Mouse (Mus musculus): ENCODE measurements around the gene Ier3. TPM values are rescaled to one million over a fixed set of nuclear protein-coding genes. Genes with fewer than 3 reads are reported as not detected.

Gene Ier3
- polyA plus RNA-seq, 1 experiment from 2014 or later, result 5.1 TPM

GRCm38 (mm10) chr17:35842006-35842405, 20.5 kb downstream of the Ier3 start:
- DNase-seq (ENCODE audit: low spot score) (no peak), ATAC-seq (replicated peaks; ENCODE audit: low FRiP score, low TSS enrichment, low read depth) (no peak)
- 16% methylated on average over 11 of the region's 11 CpGs for WGBS
- peak overlapping the region; percentile 70 for H3K4me2 ChIP-seq (ENCODE audit: low read length)
- H3K9me3 ChIP-seq (ENCODE audit: control insufficient read depth, low read length), result no peaks in the 10 kb centered on the region
- H3K4me1 ChIP-seq (replicated peaks; ENCODE audit: control insufficient read depth, insufficient read depth, low read length), result peaks cover 9% of the 10 kb centered on the region
- H3K4me3 ChIP-seq (ENCODE audit: low read depth, low read length), result peak overlapping the region; percentile 40
- peak overlapping the region; percentile 75 for H3K9ac ChIP-seq (ENCODE audit: low read length)
- peak overlapping the region; percentile 66 for H3K27ac ChIP-seq (ENCODE audit: low read depth)
- peaks cover 30% of the 10 kb centered on the region for H3K36me3 ChIP-seq (ENCODE audit: control insufficient read depth, insufficient read depth, low read length)
- H3K27me3 ChIP-seq (replicated peaks; ENCODE audit: control insufficient read depth, insufficient read depth, low read length), result no peaks in the 10 kb centered on the region

DNA sequence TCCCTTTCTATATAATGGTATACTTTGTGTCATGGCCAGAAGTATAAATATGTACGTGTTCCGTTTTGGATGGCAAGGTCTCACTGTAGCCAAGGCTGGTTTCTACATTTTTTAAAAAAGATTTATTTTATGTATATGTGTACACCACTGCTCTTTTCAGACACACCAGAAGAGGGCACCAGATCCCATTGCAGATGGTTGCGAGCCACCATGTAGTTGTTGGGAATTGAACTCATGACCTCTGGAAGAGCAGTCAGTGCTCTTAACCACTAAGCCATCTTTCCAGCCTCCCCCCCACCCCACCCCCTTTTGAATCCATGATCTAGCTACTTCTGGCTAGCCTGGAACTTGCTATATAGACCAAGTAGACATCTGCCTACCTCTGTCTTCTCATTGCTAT, 22.0 kb downstream of the Ier3 start:
- no peak overlapping the region for H3K4me2 ChIP-seq (ENCODE audit: low read length)
- no peak overlapping the region for H3K9ac ChIP-seq (ENCODE audit: low read length)
- no peak for DNase-seq (ENCODE audit: low spot score)
- no peaks in the 10 kb centered on the region for H3K27me3 ChIP-seq (replicated peaks; ENCODE audit: control insufficient read depth, insufficient read depth, low read length)
- ATAC-seq (replicated peaks; ENCODE audit: low FRiP score, low TSS enrichment, low read depth), result no peak
- H3K36me3 ChIP-seq (ENCODE audit: control insufficient read depth, insufficient read depth, low read length), result peaks cover 45% of the 10 kb centered on the region
- no peak overlapping the region for H3K27ac ChIP-seq (ENCODE audit: low read depth)
- no peaks in the 10 kb centered on the region for H3K9me3 ChIP-seq (ENCODE audit: control insufficient read depth, low read length)
- peaks cover 9% of the 10 kb centered on the region for H3K4me1 ChIP-seq (replicated peaks; ENCODE audit: control insufficient read depth, insufficient read depth, low read length)
- no peak overlapping the region for H3K4me3 ChIP-seq (ENCODE audit: low read depth, low read length)
- WGBS, result 92% methylated on average over 3 of the region's 3 CpGs

- 65% methylated on average over 1 of the region's 1 CpGs for WGBS
- Histone ChIP-seq H3K9me3 (ENCODE audit: control insufficient read depth, low read length) (no peaks in the 10 kb centered on the region), H3K27me3 (replicated peaks; ENCODE audit: control insufficient read depth, insufficient read depth, low read length) (no peaks in the 10 kb centered on the region), H3K27ac (ENCODE audit: low read depth) (no peak overlapping the region), H3K36me3 (ENCODE audit: control insufficient read depth, insufficient read depth, low read length) (peaks cover 89% of the 10 kb centered on the region), H3K9ac (ENCODE audit: low read length) (no peak overlapping the region), H3K4me2 (ENCODE audit: low read length) (no peak overlapping the region), H3K4me3 (ENCODE audit: low read depth, low read length) (no peak overlapping the region), H3K4me1 (replicated peaks; ENCODE audit: control insufficient read depth, insufficient read depth, low read length) (no peaks in the 10 kb centered on the region)
- ATAC-seq (replicated peaks; ENCODE audit: low FRiP score, low TSS enrichment, low read depth) (no peak), DNase-seq (ENCODE audit: low spot score) (no peak)
Observed at GRCm38 (mm10) chr17:35848112-35848511, 26.6 kb downstream of the Ier3 start.

GRCm38 (mm10) chr17:35850974-35851373, 29.5 kb downstream of the Ier3 start:
- Histone ChIP-seq H3K9ac (ENCODE audit: low read length) (no peak overlapping the region), H3K4me2 (ENCODE audit: low read length) (no peak overlapping the region), H3K4me1 (replicated peaks; ENCODE audit: control insufficient read depth, insufficient read depth, low read length) (no peaks in the 10 kb centered on the region), H3K27ac (ENCODE audit: low read depth) (no peak overlapping the region), H3K27me3 (replicated peaks; ENCODE audit: control insufficient read depth, insufficient read depth, low read length) (no peaks in the 10 kb centered on the region), H3K36me3 (ENCODE audit: control insufficient read depth, insufficient read depth, low read length) (peaks cover 91% of the 10 kb centered on the region), H3K4me3 (ENCODE audit: low read depth, low read length) (no peak overlapping the region), H3K9me3 (ENCODE audit: control insufficient read depth, low read length) (no peaks in the 10 kb centered on the region)
- WGBS, result 91% methylated on average over 3 of the region's 3 CpGs
- no peak for DNase-seq (ENCODE audit: low spot score)
- ATAC-seq (replicated peaks; ENCODE audit: low FRiP score, low TSS enrichment, low read depth), result no peak

DNA sequence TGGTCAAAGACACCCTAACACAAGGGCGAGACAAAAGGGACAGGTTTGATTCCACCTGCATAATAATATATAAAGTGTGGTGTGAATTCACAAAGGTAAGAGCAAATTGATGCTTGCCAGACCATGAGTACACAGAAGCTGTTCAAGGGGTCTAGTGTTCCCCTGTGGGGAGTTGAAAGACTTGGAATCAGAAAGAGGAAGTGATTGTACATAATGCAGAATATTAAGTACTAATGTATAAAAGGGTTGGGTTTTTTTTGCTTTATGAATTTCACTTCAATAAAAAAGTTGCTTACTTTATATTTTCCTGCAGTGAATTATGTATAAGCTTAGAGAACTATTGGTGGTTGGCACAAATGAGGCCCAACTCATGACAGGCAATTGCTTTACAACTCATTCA, 37.9 kb downstream of the Ier3 start:
- H3K4me3 ChIP-seq (ENCODE audit: low read depth, low read length), result no peak overlapping the region
- H3K4me2 ChIP-seq (ENCODE audit: low read length), result no peak overlapping the region
- DNase-seq (ENCODE audit: low spot score) (no peak), ATAC-seq (replicated peaks; ENCODE audit: low FRiP score, low TSS enrichment, low read depth) (no peak)
- 89% methylated on average over 1 of the region's 1 CpGs for WGBS
- no peaks in the 10 kb centered on the region for H3K27me3 ChIP-seq (replicated peaks; ENCODE audit: control insufficient read depth, insufficient read depth, low read length)
- no peak overlapping the region for H3K9ac ChIP-seq (ENCODE audit: low read length)
- no peak overlapping the region for H3K27ac ChIP-seq (ENCODE audit: low read depth)
- H3K36me3 ChIP-seq (ENCODE audit: control insufficient read depth, insufficient read depth, low read length), result peaks cover 30% of the 10 kb centered on the region
- peaks cover 6% of the 10 kb centered on the region for H3K4me1 ChIP-seq (replicated peaks; ENCODE audit: control insufficient read depth, insufficient read depth, low read length)
- no peaks in the 10 kb centered on the region for H3K9me3 ChIP-seq (ENCODE audit: control insufficient read depth, low read length)

DNA sequence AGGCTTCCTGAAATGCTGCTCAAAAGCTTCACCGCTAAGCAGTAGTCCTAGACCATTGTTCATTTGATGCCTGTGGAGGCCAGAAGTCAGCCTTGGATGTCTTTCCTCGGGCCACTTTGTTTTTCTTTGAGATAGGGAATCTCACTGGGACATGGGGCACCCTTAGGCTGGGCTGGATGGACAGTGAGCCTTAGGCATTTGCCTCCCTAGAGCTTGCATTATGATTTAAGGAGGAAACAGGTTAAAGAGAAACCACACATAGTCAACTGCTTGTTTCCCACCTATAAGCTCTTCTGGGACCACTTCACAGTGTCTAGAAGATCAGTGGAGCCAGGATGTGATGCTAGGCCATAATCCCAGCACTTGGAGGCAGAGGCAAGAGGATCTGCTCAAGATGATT, 38.4 kb downstream of the Ier3 start:
- DNase-seq (ENCODE audit: low spot score), result no peak
- Histone ChIP-seq H3K27ac (ENCODE audit: low read depth) (no peak overlapping the region), H3K9me3 (ENCODE audit: control insufficient read depth, low read length) (no peaks in the 10 kb centered on the region), H3K4me1 (replicated peaks; ENCODE audit: control insufficient read depth, insufficient read depth, low read length) (peaks cover 11% of the 10 kb centered on the region), H3K4me3 (ENCODE audit: low read depth, low read length) (no peak overlapping the region), H3K4me2 (ENCODE audit: low read length) (no peak overlapping the region), H3K9ac (ENCODE audit: low read length) (no peak overlapping the region), H3K36me3 (ENCODE audit: control insufficient read depth, insufficient read depth, low read length) (peaks cover 25% of the 10 kb centered on the region), H3K27me3 (replicated peaks; ENCODE audit: control insufficient read depth, insufficient read depth, low read length) (no peaks in the 10 kb centered on the region)
- WGBS, result 71% methylated on average over 2 of the region's 2 CpGs
- no peak for ATAC-seq (replicated peaks; ENCODE audit: low FRiP score, low TSS enrichment, low read depth)

- ATAC-seq (replicated peaks; ENCODE audit: low FRiP score, low TSS enrichment, low read depth) (no peak), DNase-seq (ENCODE audit: low spot score) (no peak)
- Histone ChIP-seq H3K9ac (ENCODE audit: low read length) (peak overlapping the region; percentile 67), H3K9me3 (ENCODE audit: control insufficient read depth, low read length) (no peaks in the 10 kb centered on the region), H3K4me3 (ENCODE audit: low read depth, low read length) (peak overlapping the region; percentile 83), H3K4me2 (ENCODE audit: low read length) (peak overlapping the region; percentile 59), H3K27ac (ENCODE audit: low read depth) (peak overlapping the region; percentile 89; the same call in 1 of the 2 replicates), H3K4me1 (replicated peaks; ENCODE audit: control insufficient read depth, insufficient read depth, low read length) (peaks cover 15% of the 10 kb centered on the region), H3K36me3 (ENCODE audit: control insufficient read depth, insufficient read depth, low read length) (peaks cover 21% of the 10 kb centered on the region), H3K27me3 (replicated peaks; ENCODE audit: control insufficient read depth, insufficient read depth, low read length) (no peaks in the 10 kb centered on the region)
- 6% methylated on average over 12 of the region's 12 CpGs for WGBS
Observed at GRCm38 (mm10) chr17:35860831-35861197, 39.3 kb downstream of the Ier3 start.

DNA sequence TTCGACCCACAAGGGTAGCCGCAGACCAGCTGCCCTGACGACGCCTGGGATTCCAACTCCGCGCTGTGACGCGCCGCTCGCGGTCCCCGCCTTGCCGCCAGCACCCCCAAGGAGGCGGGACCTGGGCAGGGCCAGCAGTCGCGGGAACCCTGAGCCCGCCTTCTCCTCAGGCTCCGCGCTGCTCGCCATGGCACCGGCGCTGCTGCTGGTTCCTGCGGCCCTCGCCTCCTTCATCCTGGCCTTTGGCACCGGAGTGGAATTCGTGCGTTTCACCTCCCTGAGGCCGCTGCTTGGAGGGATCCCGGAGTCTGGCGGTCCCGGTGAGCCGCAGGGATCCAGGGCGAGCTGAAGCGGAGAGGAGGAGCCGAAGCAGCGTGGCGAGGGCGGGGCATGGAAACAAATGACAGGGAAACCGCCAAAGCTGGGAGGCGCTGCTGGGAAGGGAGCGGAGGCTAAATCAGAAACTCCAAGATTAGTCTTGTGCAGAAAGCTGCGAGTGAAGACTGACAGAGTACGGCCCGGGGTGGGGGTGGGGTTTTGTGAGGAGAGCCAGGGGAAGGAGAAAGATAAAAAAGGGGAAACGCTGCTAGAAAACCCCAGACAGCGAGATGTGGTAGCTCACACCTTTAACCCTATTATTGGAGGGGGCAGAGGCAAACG, 39.8 kb downstream of the Ier3 start, which contains the start of gene Nrm:
Gene Nrm, plus strand, starts transcription at position 121 of the 660 bp plus-strand sequence.
- Histone ChIP-seq H3K4me1 (replicated peaks; ENCODE audit: control insufficient read depth, insufficient read depth, low read length) (peaks cover 15% of the 10 kb centered on the region), H3K27ac (ENCODE audit: low read depth) (peak within 1 kb of the TSS; percentile 89), H3K27me3 (replicated peaks; ENCODE audit: control insufficient read depth, insufficient read depth, low read length) (no peaks in the 10 kb centered on the region), H3K9ac (ENCODE audit: low read length) (peak within 1 kb of the TSS; percentile 67), H3K36me3 (ENCODE audit: control insufficient read depth, insufficient read depth, low read length) (peaks cover 21% of the 10 kb centered on the region), H3K4me3 (ENCODE audit: low read depth, low read length) (peak within 1 kb of the TSS; percentile 83), H3K9me3 (ENCODE audit: control insufficient read depth, low read length) (no peaks in the 10 kb centered on the region), H3K4me2 (ENCODE audit: low read length) (peak within 1 kb of the TSS; percentile 59)
- DNase-seq (ENCODE audit: low spot score) (peak; percentile 97), ATAC-seq (replicated peaks; ENCODE audit: low FRiP score, low TSS enrichment, low read depth) (peak; percentile 91)
- under 1% methylated on average over 47 of the region's 47 CpGs for WGBS

GRCm38 (mm10) chr17:35864832-35865353, 43.4 kb downstream of the Ier3 start:
- peaks cover 42% of the 10 kb centered on the region for H3K4me1 ChIP-seq (replicated peaks; ENCODE audit: control insufficient read depth, insufficient read depth, low read length)
- H3K4me3 ChIP-seq (ENCODE audit: low read depth, low read length), result peak overlapping the region; percentile 68
- H3K27me3 ChIP-seq (replicated peaks; ENCODE audit: control insufficient read depth, insufficient read depth, low read length), result no peaks in the 10 kb centered on the region
- no peaks in the 10 kb centered on the region for H3K9me3 ChIP-seq (ENCODE audit: control insufficient read depth, low read length)
- H3K4me2 ChIP-seq (ENCODE audit: low read length), result peak overlapping the region; percentile 92
- 26% methylated on average over 10 of the region's 10 CpGs for WGBS
- no peak for DNase-seq (ENCODE audit: low spot score)
- H3K27ac ChIP-seq (ENCODE audit: low read depth), result peak overlapping the region; percentile 96
- H3K36me3 ChIP-seq (ENCODE audit: control insufficient read depth, insufficient read depth, low read length), result no peaks in the 10 kb centered on the region
- no peak for ATAC-seq (replicated peaks; ENCODE audit: low FRiP score, low TSS enrichment, low read depth)
- peak overlapping the region; percentile 62 for H3K9ac ChIP-seq (ENCODE audit: low read length)
